Mouse (Mus musculus) G1E (cell line): ENCODE data around the gene Zeb2.

ENCODE experiments used
- CTCF ChIP-seq: IDR thresholded peaks from 2 replicates; pipeline ENCODE4 v1.5.1; 2012; ENCODE audit warnings: low read depth, low read length, inconsistent platforms, mixed read lengths
- TAL1 ChIP-seq: conservative IDR thresholded peaks from 2 replicates; pipeline ENCODE4 v1.6.1; 2012; ENCODE audit warnings: low read depth, low read length, inconsistent platforms, mixed read lengths

DNA sequence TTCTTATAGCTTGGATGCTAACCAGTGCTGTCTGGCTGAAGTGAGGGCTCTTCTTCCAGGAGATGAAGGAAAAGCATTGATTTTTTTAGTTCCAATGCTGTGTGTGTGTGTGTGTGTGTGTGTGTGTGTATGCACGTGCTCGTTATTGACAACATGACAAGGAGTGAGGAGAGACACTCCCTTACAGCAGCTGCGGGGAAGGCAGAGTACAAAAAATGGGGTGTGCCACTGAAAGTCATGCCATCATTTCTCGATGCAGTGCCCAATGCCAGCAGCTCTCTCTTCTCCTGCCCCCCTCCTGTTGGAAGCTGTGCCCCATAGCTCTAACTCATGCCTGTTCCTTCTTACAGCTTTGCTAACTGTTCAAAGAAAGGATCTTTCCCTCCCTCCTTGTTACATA, 56.4 kb downstream of the Zeb2 start:
- no peak for TF ChIP-seq CTCF
- no peak for TF ChIP-seq TAL1
